Mouse (Mus musculus): Measurements from ENCODE around the gene 1700011L22Rik. TPM values are rescaled to one million over a fixed set of nuclear protein-coding genes. Genes with fewer than 3 reads are reported as not detected.

Gene 1700011L22Rik
- total RNA-seq (2021) = not detected
- long read RNA-seq, experiment 1 = 0 reads
- long read RNA-seq, experiment 2 = 0 reads

DNA sequence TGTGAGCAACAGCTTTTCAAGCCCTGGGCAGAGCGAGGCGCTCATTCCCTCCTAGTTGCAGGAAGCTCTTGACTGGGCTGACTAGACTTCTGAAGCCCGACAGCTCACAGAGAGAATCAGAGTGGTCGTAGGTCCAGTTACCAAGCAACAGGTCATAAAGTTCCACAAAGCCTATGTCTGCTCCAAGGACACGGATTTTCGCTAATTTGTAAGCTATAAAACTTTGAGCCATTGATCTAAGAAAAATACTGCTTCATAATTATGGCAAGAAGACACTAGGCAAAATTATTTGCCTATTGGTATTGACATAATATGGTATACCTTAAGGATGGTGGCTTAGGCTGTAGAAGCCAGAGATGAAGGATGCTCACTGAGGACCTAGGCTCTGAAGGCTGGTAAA, at the start of gene 1700011L22Rik:
Gene 1700011L22Rik (minus strand): TSS at position 101 of the 400 bp plus-strand sequence.
- no peak for DNase-seq (ENCODE audit: low spot score in 2 of 2)
- intact Hi-C loops (cut with DNase I) = no loop called here

DNA sequence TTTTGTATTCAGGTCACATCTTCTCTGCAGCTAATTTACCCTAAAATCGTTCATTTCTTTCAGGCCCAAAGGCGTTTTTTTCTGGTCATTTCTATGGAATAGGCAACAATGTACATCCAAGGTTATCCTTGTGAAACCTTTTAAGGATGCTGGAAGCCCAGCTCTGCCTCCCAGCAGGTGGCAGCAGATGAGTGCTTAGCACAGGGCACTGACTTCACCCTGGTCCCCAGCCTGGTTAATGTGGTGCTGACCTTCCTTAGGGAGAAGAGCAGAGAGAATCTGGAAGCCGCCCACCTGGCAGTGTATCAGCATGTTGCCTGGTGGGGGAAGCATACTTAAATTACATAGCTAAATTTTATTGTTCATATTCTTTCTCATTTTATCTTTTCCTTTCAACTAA, 49.4 kb upstream of the 1700011L22Rik start:
- intact Hi-C loops (cut with DNase I) = loop anchor here (2.0 to 5.0 kb wide), 3 partner anchors 50 to 287 kb away; no protein-coding TSS in a partner anchor

GRCm38 (mm10) chr8:79295276-79296105, 47.1 kb upstream of the 1700011L22Rik start:
- intact Hi-C loops (cut with DNase I) = loop anchor here (2.0 to 5.0 kb wide), 5 partner anchors 52 to 289 kb away; partner anchors contain the start of genes Smad1 and Zfp827

More for the DNA sequence above, 49.4 kb upstream of the 1700011L22Rik start:
- peak; percentile 70 to 74 for DNase-seq (ENCODE audit: low spot score in 2 of 2)

DNA sequence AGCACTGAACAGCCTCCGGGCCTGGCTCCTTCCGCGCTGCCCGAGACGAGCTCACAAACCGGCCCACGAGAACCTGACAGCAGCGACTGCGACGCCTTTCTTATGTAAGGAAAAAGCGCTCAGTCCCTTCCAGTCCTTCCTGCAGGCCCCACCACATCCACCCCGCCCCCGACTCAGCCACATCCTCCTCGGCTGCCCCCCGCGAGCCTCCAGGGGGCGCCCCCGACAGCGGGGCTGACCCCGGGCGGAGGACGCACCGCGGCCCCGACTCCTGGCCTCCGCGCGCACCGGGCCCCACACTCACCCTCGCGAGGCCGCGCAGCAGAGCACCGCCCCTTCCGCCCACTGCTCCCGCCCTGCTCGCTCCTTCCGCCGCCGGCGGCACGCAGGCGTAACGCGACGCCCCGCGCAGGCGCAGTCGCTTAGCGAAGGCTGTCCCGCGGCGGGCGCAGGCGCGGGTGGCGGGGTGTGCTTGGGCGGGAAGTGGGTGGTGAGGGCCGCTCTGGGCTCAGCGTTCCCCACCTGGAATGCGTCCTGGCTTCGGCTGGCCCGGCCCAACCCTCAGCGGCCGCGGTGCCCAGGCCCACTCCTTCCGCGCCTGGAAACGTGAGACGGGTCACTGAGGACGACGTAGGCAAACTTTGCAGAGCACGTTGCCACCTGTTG, 46.4 kb upstream of the 1700011L22Rik start, which contains the start of gene Mmaa:
Gene Mmaa (minus strand): TSS at position 328 of the 666 bp plus-strand sequence.
- intact Hi-C loops (cut with DNase I) = loop anchor here (2.0 to 5.0 kb wide), 5 partner anchors 53 to 1227 kb away; partner anchors contain the start of genes Smad1 and Zfp827
- peak; percentile 95 to 96 for DNase-seq (ENCODE audit: low spot score in 2 of 2)

More at GRCm38 (mm10) chr8:79295276-79296105, 47.1 kb upstream of the 1700011L22Rik start:
- no peak for DNase-seq (ENCODE audit: low spot score in 2 of 2)

DNA sequence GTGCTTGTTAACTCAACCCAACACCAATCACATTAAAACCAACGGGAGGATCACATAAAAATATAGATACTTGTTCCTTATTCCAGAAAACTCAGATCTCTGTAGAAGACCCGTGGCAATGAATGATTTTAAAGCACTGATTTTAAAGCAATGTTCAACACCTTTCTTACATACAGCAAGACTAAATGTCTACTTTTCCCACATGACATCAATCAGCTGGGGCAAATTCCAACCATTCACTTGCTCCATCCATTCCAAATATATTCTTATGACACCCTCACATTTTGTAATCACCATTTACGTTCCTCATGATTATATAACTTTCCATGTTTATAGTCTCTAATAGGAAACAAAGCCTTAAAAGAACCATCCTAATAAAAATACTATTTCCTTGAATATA, 45.5 kb upstream of the 1700011L22Rik start:
- no peak for DNase-seq (ENCODE audit: low spot score in 2 of 2)
- intact Hi-C loops (cut with DNase I) = loop anchor here (2.0 to 5.0 kb wide), 3 partner anchors 105 to 1227 kb away; partner anchors contain the start of genes Smad1 and Zfp827

GRCm38 (mm10) chr8:79292712-79293264, 44.4 kb upstream of the 1700011L22Rik start:
- no peak for DNase-seq (ENCODE audit: low spot score in 2 of 2)
- intact Hi-C loops (cut with DNase I) = loop anchor here (5.0 kb wide), 1 partner anchor 1225 kb away; no protein-coding TSS in a partner anchor

DNA sequence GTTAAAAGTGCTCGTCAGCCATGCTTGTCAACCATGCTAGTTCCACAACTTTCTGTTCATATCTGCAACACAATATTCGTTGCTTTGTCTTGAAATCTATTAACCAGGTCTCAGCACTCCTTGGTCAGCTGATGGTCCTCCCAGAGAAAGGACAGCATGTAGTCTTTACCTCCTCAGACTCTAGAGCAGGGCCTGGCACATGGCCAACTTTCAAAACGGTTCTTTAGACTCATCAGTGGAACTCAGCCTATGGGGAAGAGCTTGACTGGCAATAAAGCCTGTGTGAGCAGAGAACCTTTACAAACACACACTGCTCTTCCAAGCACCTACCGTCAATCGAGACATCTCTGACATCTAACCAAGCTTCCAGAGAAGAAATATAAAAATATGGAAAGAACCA, 41.2 kb upstream of the 1700011L22Rik start:
- no peak for DNase-seq (ENCODE audit: low spot score in 2 of 2)
- intact Hi-C loops (cut with DNase I) = no loop called here

DNA sequence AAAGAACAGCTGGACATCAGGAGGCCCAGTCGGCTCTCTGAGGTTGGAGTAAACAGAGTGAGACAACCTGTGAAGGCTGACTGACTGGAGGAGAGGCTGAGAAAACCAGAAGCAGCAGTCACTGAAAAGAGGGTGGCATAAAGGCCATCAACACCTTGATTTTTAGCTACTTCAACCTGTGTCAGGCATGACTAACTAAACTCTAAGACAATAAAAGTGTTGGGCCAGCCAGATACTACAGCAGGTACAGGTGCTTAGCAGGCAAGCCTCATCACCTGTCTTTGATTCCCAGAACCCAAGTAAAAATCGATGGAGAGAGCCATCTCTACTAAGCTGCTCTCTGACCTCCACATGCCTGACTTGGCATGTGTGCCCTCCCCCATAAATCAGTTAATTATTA, 40.3 kb upstream of the 1700011L22Rik start:
- DNase-seq (ENCODE audit: low spot score in 2 of 2) = no peak
- intact Hi-C loops (cut with DNase I) = no loop called here

GRCm38 (mm10) chr8:79288250-79288649, 39.9 kb upstream of the 1700011L22Rik start:
- intact Hi-C loops (cut with DNase I) = no loop called here
- DNase-seq (ENCODE audit: low spot score in 2 of 2) = no peak

DNA sequence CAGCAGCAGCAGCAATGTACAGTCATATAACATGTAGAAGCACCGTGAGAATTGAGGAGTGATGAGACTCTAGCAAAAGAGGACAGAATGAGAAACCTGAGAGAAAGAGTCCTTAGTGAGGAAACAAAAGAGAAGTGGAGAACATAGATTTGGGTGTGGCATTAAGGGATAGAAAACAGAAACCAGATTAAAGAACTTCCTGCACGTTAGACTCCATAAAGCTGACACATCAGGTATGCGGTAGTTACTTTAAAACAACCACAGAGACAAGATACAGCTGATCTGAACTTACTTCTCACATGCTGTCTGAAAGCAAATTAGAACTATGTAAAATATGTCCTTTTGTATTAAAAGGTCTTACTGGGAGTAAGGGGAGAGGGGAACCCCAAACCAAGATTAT, 38.1 kb upstream of the 1700011L22Rik start:
- no peak for DNase-seq (ENCODE audit: low spot score in 2 of 2)
- intact Hi-C loops (cut with DNase I) = no loop called here

- DNase-seq (ENCODE audit: low spot score in 2 of 2) = no peak
- intact Hi-C loops (cut with DNase I) = no loop called here
Measured at GRCm38 (mm10) chr8:79284626-79285025, 36.3 kb upstream of the 1700011L22Rik start.

DNA sequence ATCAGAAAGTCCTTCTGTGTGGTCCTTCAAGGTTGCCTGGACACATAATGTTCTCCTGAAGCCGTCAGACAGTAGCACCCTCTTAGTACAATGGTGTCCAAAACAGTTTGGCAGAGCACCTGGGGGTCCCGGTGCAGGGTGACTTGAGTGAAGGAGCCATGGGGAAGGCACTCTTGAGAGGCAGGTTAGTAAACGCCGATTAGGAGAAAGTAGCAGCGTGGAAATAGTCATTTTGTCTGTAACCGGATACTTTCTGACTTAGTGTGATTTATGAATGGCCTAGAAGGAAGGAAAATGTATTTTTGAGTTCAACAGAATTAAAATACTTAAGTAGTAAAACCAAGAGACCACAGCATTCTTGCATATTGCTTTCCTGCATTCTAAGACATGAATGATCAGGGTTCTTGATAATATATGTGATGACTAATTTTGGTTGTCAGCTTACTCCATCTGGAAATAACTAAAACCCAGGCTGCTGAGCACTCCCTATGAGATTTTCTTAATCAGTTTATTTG, 33.1 kb upstream of the 1700011L22Rik start:
- intact Hi-C loops (cut with DNase I) = no loop called here
- DNase-seq (ENCODE audit: low spot score in 2 of 2) = no peak

DNA sequence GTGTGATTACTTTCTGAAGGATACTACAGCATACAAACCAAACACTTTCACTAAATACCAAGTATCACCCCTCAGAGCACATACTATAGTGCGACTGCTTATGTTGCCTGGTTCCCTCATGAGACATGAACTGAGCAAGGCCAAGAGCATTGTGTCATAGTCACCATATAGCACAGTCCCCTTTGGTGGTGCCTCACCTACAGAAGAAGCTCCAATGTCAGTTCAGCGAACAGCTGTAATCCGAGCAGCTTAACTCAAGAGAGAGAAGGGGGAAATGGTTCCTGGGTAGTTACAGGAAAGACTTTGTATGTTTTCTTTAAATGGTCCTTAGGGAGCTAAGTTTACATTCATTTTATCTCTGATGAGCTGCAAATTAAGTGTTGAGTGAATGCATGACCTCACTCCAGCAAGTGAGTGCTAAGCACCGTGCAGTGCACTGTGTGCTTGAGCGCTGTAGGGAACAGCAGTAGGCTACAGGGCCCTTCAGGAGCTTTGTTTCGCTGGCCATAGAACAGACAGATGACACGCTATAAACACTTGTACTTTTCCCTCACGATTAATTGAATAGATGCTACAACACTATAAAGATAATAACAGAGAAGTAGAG, 29.0 kb upstream of the 1700011L22Rik start:
- intact Hi-C loops (cut with DNase I) = no loop called here
- DNase-seq (ENCODE audit: low spot score in 2 of 2) = no peak

DNA sequence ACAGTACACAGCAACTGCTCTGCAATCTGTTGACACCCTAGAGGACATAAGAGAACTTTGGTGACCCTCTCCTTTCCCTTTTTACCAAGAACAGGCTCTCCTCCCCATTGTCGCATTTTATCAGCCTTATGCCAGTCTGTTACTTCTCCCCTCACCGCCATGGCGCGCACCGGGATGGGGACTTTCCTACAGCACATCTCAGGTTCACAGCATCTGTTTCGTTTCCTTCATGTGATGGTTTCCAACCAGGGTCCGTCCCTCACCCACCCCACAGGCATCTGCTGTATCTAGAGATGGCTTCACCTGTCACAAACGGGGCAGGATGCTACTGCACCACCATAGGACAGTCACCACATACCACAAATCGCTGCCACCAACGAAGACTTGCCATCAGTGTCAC, 26.6 kb upstream of the 1700011L22Rik start:
- intact Hi-C loops (cut with DNase I) = no loop called here
- no peak for DNase-seq (ENCODE audit: low spot score in 2 of 2)

DNA sequence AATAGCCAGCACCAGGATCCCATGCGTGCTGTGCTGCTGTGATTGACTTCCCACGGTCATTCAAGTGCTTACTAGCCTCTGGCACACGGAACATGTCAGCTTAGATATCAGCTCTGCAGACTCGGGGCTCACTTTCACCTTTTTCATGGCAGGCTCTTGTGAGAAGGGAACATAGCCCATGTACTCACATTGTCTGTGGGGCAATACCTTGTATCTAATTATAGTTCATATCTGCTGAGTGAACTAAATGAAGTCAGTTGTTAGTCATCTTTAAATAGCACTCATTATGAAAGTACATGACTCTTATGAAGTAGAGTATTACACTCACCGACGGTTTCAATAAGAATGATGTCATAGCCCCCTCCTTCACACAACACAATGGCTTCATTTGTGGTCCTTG, 25.4 kb upstream of the 1700011L22Rik start:
- intact Hi-C loops (cut with DNase I) = no loop called here

DNA sequence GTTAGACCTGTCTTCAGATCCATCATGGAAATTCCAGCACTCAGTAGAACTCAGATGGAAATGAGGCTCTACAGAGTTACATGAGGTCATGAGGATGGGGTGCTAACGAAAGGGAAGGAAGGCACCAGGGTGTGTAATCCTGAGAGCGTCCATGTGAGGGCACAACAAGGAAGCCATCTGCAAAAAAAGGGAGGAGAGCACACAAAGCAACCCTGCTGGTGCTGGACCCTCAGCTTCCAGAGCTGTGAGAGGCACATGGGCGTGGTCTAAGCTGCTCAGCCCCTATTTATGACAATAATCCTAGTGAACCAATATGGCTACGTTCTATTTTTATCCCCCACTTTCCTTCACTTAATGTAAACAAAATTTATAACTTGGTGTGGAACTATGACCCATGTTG, 24.3 kb upstream of the 1700011L22Rik start:
- no peak for DNase-seq (ENCODE audit: low spot score in 2 of 2)
- intact Hi-C loops (cut with DNase I) = no loop called here

More for the DNA sequence above, 25.4 kb upstream of the 1700011L22Rik start:
- DNase-seq (ENCODE audit: low spot score in 2 of 2) = no peak

- no peak for DNase-seq (ENCODE audit: low spot score in 2 of 2)
- intact Hi-C loops (cut with DNase I) = no loop called here
Measured at GRCm38 (mm10) chr8:79268921-79269320, 20.6 kb upstream of the 1700011L22Rik start.

- intact Hi-C loops (cut with DNase I) = no loop called here
- no peak for DNase-seq (ENCODE audit: low spot score in 2 of 2)
Measured at GRCm38 (mm10) chr8:79261920-79262319, 13.6 kb upstream of the 1700011L22Rik start.

- intact Hi-C loops (cut with DNase I) = no loop called here
- peak in 1 of 2 experiments; percentile 26 for DNase-seq (ENCODE audit: low spot score in 2 of 2)
Measured at GRCm38 (mm10) chr8:79256076-79256705, 7.8 kb upstream of the 1700011L22Rik start.
